Mouse (Mus musculus): ENCODE data around the gene Wfdc16. TPM values are rescaled to one million over a fixed set of nuclear protein-coding genes. Genes with fewer than 3 reads are reported as not detected.

Wfdc16 gene
- polyA plus RNA-seq, 1 experiment from 2014 or later = not detected

Other genes starting within 250 kb of the Wfdc16 start
- gene Slpi, start 249.7 kb downstream of the Wfdc16 start, polyA plus RNA-seq (2015; fragmentation: Nextera tagmentation; extraction: Ambion mirVana) = 59.4 and 63.6 TPM in 2 replicates
- gene Rbpjl, start 235.7 kb downstream of the Wfdc16 start, polyA plus RNA-seq (2015; fragmentation: Nextera tagmentation; extraction: Ambion mirVana) = not detected in 2 replicates
- gene Matn4, start 233.6 kb downstream of the Wfdc16 start, polyA plus RNA-seq (2015; fragmentation: Nextera tagmentation; extraction: Ambion mirVana) = 0.18 and 0.25 TPM in 2 replicates
- 194 and 208 TPM in 2 replicates for gene Sdc4, start 194.9 kb downstream of the Wfdc16 start, polyA plus RNA-seq (2015; fragmentation: Nextera tagmentation; extraction: Ambion mirVana)
- 43.5 and 46.2 TPM in 2 replicates for gene Sys1, start 181.8 kb downstream of the Wfdc16 start, polyA plus RNA-seq (2015; fragmentation: Nextera tagmentation; extraction: Ambion mirVana)
- gene Gm20458, start 177.8 kb downstream of the Wfdc16 start, polyA plus RNA-seq (2015; fragmentation: Nextera tagmentation; extraction: Ambion mirVana) = 5.8 and 6.1 TPM in 2 replicates
- not detected in 2 replicates for gene Trp53tg5, start 165.1 kb downstream of the Wfdc16 start, polyA plus RNA-seq (2015; fragmentation: Nextera tagmentation; extraction: Ambion mirVana)
- 2.7 TPM in 2 replicates for gene Dbndd2, start 152.7 kb downstream of the Wfdc16 start, polyA plus RNA-seq (2015; fragmentation: Nextera tagmentation; extraction: Ambion mirVana)
- 24.3 and 25.1 TPM in 2 replicates for gene Pigt, start 141.3 kb downstream of the Wfdc16 start, polyA plus RNA-seq (2015; fragmentation: Nextera tagmentation; extraction: Ambion mirVana)
- gene Wfdc2, start 76.4 kb downstream of the Wfdc16 start, polyA plus RNA-seq (2015; fragmentation: Nextera tagmentation; extraction: Ambion mirVana) = 3.0 and 3.3 TPM in 2 replicates
- gene Spint3, start 65.3 kb downstream of the Wfdc16 start, polyA plus RNA-seq (2015; fragmentation: Nextera tagmentation; extraction: Ambion mirVana) = not detected in 2 replicates
- not detected in 2 replicates for gene Wfdc6a, start 53.3 kb downstream of the Wfdc16 start, polyA plus RNA-seq (2015; fragmentation: Nextera tagmentation; extraction: Ambion mirVana)
- not detected in 2 replicates for gene Eppin, start 45.2 kb downstream of the Wfdc16 start, polyA plus RNA-seq (2015; fragmentation: Nextera tagmentation; extraction: Ambion mirVana)
- gene Wfdc6b, start 25.3 kb downstream of the Wfdc16 start, polyA plus RNA-seq (2015; fragmentation: Nextera tagmentation; extraction: Ambion mirVana) = not detected in 2 replicates
- gene Wfdc8, start 25.2 kb downstream of the Wfdc16 start, polyA plus RNA-seq (2015; fragmentation: Nextera tagmentation; extraction: Ambion mirVana) = not detected in 2 replicates
- not detected in 2 replicates for gene Wfdc10, start 17.2 kb upstream of the Wfdc16 start, polyA plus RNA-seq (2015; fragmentation: Nextera tagmentation; extraction: Ambion mirVana)
- gene Wfdc9, start 17.8 kb upstream of the Wfdc16 start, polyA plus RNA-seq (2015; fragmentation: Nextera tagmentation; extraction: Ambion mirVana) = not detected in 2 replicates
- not detected in 2 replicates for gene Wfdc11, start 35.3 kb upstream of the Wfdc16 start, polyA plus RNA-seq (2015; fragmentation: Nextera tagmentation; extraction: Ambion mirVana)
- not detected in 2 replicates for gene Wfdc13, start 46.3 kb upstream of the Wfdc16 start, polyA plus RNA-seq (2015; fragmentation: Nextera tagmentation; extraction: Ambion mirVana)
- not detected in 2 replicates for gene Spint4, start 59.7 kb upstream of the Wfdc16 start, polyA plus RNA-seq (2015; fragmentation: Nextera tagmentation; extraction: Ambion mirVana)
- gene Spint5, start 76.5 kb upstream of the Wfdc16 start, polyA plus RNA-seq (2015; fragmentation: Nextera tagmentation; extraction: Ambion mirVana) = not detected in 2 replicates
- 2.0 and 2.5 TPM in 2 replicates for gene Wfdc3, start 107.1 kb upstream of the Wfdc16 start, polyA plus RNA-seq (2015; fragmentation: Nextera tagmentation; extraction: Ambion mirVana)
- gene Dnttip1, start 107.2 kb upstream of the Wfdc16 start, polyA plus RNA-seq (2015; fragmentation: Nextera tagmentation; extraction: Ambion mirVana) = 33.7 and 34.2 TPM in 2 replicates
- gene Ube2c, start 131.1 kb upstream of the Wfdc16 start, polyA plus RNA-seq (2015; fragmentation: Nextera tagmentation; extraction: Ambion mirVana) = 243 and 277 TPM in 2 replicates
- 6.5 and 127 TPM in 2 replicates for gene Tnnc2, start 141.2 kb upstream of the Wfdc16 start, polyA plus RNA-seq (2015; fragmentation: Nextera tagmentation; extraction: Ambion mirVana)
- 6.1 and 7.4 TPM in 2 replicates for gene Snx21, start 147.0 kb upstream of the Wfdc16 start, polyA plus RNA-seq (2015; fragmentation: Nextera tagmentation; extraction: Ambion mirVana)
- gene Acot8, start 166.1 kb upstream of the Wfdc16 start, polyA plus RNA-seq (2015; fragmentation: Nextera tagmentation; extraction: Ambion mirVana) = 23.1 and 25.0 TPM in 2 replicates
- 2.0 and 2.2 TPM in 2 replicates for gene Zswim3, start 166.3 kb upstream of the Wfdc16 start, polyA plus RNA-seq (2015; fragmentation: Nextera tagmentation; extraction: Ambion mirVana)
- gene Zswim1, start 183.9 kb upstream of the Wfdc16 start, polyA plus RNA-seq (2015; fragmentation: Nextera tagmentation; extraction: Ambion mirVana) = 3.1 TPM in 2 replicates
- gene Spata25, start 189.7 kb upstream of the Wfdc16 start, polyA plus RNA-seq (2015; fragmentation: Nextera tagmentation; extraction: Ambion mirVana) = not detected in 2 replicates
- gene Ctsa, start 194.1 kb upstream of the Wfdc16 start, polyA plus RNA-seq (2015; fragmentation: Nextera tagmentation; extraction: Ambion mirVana) = 101 and 109 TPM in 2 replicates
- 2.5 and 3.1 TPM in 2 replicates for gene Neurl2, start 194.7 kb upstream of the Wfdc16 start, polyA plus RNA-seq (2015; fragmentation: Nextera tagmentation; extraction: Ambion mirVana)
- gene Pltp, start 218.9 kb upstream of the Wfdc16 start, polyA plus RNA-seq (2015; fragmentation: Nextera tagmentation; extraction: Ambion mirVana) = 33.4 and 35.3 TPM in 2 replicates
- gene Pcif1, start 240.5 kb upstream of the Wfdc16 start, polyA plus RNA-seq (2015; fragmentation: Nextera tagmentation; extraction: Ambion mirVana) = 38.4 and 38.6 TPM in 2 replicates

Measured in liver, postnatal 0 days (tissue).